Mouse (Mus musculus): Measurements from ENCODE around the gene Pnmt. TPM values are rescaled to one million over a fixed set of nuclear protein-coding genes. Genes with fewer than 3 reads are reported as not detected.
A peak's percentile ranks its signal among the peaks of the same experiment; 100 is the strongest.

Gene Pnmt
- polyA plus RNA-seq, 1 experiment, result not detected

DNA sequence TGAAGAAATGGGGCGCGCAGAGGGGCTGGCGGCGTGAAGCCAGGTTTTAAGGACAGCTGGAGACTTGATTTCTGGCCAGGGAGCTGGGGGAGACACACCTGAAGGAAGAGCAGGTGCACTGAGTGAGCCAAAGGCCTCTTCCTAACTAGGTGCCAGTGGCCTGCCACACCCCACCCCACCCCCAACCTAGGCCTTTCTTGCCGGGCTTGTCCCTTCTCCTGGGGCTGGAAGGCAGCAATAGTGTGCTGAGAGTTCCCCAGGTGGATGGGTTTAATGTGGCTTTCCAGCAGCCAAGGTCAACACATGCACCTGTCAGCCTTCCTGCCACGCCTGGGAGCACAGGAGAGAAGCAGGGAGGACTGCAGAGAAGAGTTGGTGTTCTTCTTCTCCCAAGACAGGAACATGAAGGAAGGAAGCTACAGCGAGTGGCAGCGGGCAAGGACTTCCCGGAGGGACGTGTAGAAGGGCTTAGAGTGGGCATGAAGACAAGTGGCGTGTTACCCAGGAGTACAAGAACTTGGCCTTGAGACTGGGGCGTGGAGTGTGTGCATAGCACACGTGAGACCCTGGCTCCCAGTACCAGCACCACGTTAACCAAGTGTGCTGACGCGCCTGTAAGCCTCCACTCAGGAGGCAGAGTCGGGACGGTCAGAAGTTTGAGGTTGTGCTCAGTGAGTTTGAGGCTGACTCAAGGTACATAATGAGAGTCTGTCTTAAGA lies 33.8 kb upstream of the Pnmt start:
- no peak for TF ChIP-seq CTCF (conservative IDR thresholded peaks at IDR 0.05; ENCODE audit: insufficient read depth, insufficient read length, low read depth, low read length)
- no peak for TF ChIP-seq POLR2A (IDR thresholded peaks at IDR 0.05; ENCODE audit: low read depth, low read length)
- H3K27ac ChIP-seq (ENCODE audit: insufficient read depth, low read depth, low read length), result peak overlapping the region; percentile 28; the same call in 1 of the 2 replicates
- no peaks in the 10 kb centered on the region for H3K36me3 ChIP-seq (ENCODE audit: control insufficient read depth, insufficient read depth, low read length)
- no peak for DNase-seq
- no peaks in the 10 kb centered on the region for H3K27me3 ChIP-seq (replicated peaks; ENCODE audit: control insufficient read depth, insufficient read depth, low read length)
- H3K4me3 ChIP-seq (ENCODE audit: insufficient read depth, low read depth, low read length), result no peak overlapping the region
- H3K4me1 ChIP-seq (ENCODE audit: control insufficient read depth, insufficient read depth, low read length), result peaks cover 3% of the 10 kb centered on the region
- 76% methylated on average over 18 of the region's 18 CpGs for WGBS

DNA sequence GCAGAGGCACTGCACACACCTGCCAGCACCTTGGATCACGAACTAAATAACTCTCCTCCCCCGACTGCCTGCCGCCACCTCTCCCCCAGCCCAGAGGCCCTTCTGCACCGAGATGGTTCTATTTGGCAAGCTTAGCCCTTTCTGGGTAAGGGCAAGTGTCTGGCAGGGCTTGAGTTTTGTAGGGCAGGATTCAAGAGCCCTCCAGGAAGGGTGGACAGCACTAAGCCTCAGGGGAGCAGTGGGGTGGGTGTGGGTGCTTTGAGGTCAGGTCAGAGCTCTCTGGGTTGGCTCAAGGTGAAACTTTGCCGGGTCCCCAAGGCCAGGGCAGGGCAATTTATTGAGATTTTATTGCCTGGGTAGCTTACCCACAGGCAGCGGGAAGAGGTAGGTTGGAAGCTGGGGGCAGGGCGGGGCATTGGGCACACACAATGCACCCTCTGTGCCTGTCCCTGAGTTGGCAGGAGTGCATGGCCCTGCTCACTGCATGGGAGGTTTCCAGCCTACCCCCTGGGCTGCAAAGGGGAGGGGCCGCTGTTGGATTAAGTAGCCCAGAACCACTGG lies 32.5 kb upstream of the Pnmt start:
- no peak for TF ChIP-seq POLR2A (IDR thresholded peaks at IDR 0.05; ENCODE audit: low read depth, low read length)
- WGBS, result 29% methylated on average over 8 of the region's 8 CpGs
- peaks cover 7% of the 10 kb centered on the region for H3K4me1 ChIP-seq (ENCODE audit: control insufficient read depth, insufficient read depth, low read length)
- peak; percentile 79 for DNase-seq
- no peak overlapping the region for H3K4me3 ChIP-seq (ENCODE audit: insufficient read depth, low read depth, low read length)
- H3K36me3 ChIP-seq (ENCODE audit: control insufficient read depth, insufficient read depth, low read length), result no peaks in the 10 kb centered on the region
- peak overlapping the region; percentile 24 for H3K27ac ChIP-seq (ENCODE audit: insufficient read depth, low read depth, low read length)
- H3K27me3 ChIP-seq (replicated peaks; ENCODE audit: control insufficient read depth, insufficient read depth, low read length), result no peaks in the 10 kb centered on the region

DNA sequence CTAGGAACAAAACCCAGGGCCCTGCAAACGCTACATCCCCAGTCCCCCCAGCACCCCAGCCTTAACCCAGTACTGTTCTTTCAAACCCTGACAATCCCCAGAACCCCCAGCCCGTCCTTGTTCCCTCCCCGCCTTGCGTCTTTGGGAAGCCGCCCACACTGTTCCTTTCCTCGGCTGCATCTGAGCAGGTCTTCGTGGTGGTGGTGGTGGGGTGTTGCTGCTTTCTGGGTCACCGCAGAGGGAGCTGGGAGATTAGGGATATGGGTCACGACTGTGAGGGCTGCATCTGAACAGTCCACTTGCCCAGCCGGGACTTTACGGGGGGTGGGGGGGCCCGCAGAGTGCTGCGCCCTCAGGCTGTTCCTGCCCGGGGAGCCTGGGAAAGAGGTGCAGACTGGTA lies 31.8 kb upstream of the Pnmt start:
- H3K4me1 ChIP-seq (ENCODE audit: control insufficient read depth, insufficient read depth, low read length), result peaks cover 7% of the 10 kb centered on the region
- 73% methylated on average over 14 of the region's 14 CpGs for WGBS
- H3K27me3 ChIP-seq (replicated peaks; ENCODE audit: control insufficient read depth, insufficient read depth, low read length), result no peaks in the 10 kb centered on the region
- H3K4me3 ChIP-seq (ENCODE audit: insufficient read depth, low read depth, low read length), result no peak overlapping the region
- no peak for DNase-seq
- H3K36me3 ChIP-seq (ENCODE audit: control insufficient read depth, insufficient read depth, low read length), result no peaks in the 10 kb centered on the region
- TF ChIP-seq POLR2A (IDR thresholded peaks at IDR 0.05; ENCODE audit: low read depth, low read length) (no peak), CTCF (conservative IDR thresholded peaks at IDR 0.05; ENCODE audit: insufficient read depth, insufficient read length, low read depth, low read length) (no peak)
- 0 out of 2 replicates have a peak overlapping the region, but pooled peaks have one; percentile 20 for H3K27ac ChIP-seq (ENCODE audit: insufficient read depth, low read depth, low read length)

DNA sequence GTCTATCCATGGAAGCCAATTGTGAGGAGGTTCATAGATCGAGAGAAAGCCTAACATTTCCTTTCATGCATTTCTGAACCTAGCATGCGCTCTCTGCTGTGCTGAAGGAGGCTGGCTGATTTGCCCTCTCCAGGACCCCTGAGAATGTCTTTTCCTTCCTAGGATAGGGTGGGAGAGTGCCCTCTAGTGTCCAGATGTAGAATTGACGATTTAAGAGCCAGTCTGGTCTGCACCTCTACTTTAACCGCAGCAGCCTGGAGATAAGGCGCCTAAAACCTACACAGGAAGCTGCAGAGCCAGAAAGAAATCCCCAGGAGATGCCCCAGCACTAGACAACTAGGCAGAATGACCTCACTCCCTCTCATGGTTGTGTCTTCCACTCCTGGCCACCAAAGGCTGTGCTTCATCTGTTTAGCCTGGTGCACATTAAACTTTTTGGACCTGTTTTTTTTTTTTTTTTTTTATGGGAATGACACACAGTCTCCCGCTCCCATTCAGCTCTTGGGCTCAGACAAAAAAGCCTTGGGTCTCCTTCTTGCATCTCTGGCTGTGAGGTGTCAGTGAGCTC lies 30.4 kb upstream of the Pnmt start:
- Histone ChIP-seq H3K36me3 (ENCODE audit: control insufficient read depth, insufficient read depth, low read length) (no peaks in the 10 kb centered on the region), H3K4me1 (ENCODE audit: control insufficient read depth, insufficient read depth, low read length) (peaks cover 7% of the 10 kb centered on the region), H3K27ac (ENCODE audit: insufficient read depth, low read depth, low read length) (no peak overlapping the region), H3K27me3 (replicated peaks; ENCODE audit: control insufficient read depth, insufficient read depth, low read length) (no peaks in the 10 kb centered on the region), H3K4me3 (ENCODE audit: insufficient read depth, low read depth, low read length) (no peak overlapping the region)
- DNase-seq, result peak; percentile 68
- WGBS, result 14% methylated on average over 6 of the region's 6 CpGs
- peak; percentile 64 for TF ChIP-seq CTCF (conservative IDR thresholded peaks at IDR 0.05; ENCODE audit: insufficient read depth, insufficient read length, low read depth, low read length)
- TF ChIP-seq POLR2A (IDR thresholded peaks at IDR 0.05; ENCODE audit: low read depth, low read length), result no peak

DNA sequence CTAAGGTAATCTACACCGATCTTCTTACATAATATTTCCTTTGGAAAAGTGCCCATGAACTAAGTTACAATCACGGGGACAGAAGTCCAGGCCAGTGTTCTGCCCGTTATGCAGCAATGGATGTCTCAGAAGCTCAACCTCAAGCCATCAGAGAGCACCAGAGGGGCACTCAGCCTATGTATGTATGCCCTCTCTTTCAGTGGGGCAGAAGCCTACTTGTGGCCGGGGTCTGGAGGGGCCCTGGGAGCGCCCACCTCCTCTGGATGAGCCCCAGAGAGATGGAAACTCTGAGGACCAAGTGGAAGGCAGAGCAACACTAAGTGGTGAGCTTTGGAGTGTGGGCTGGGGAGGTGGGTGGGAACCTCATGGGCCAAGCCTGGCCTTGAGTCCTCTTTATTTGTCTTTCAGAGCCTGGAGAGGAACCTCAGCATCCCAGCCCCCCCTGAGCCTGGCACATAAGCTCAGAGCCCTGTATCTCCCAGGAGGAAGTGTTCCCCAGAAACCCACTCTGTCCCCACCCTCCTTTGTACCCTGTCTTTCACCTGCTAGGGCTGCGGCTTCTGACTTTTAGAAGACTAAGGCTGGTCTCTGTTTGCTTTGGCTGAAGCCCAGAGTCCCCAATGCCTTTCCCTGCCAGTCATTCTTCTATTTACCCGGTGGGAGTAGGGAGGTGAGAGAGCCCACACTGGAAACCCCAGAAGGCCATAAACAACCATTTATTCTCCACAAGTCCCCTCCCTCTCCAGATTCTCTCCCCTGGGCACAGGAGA lies 29.4 kb upstream of the Pnmt start:
- WGBS, result 48% methylated on average over 7 of the region's 7 CpGs
- no peak for TF ChIP-seq CTCF (conservative IDR thresholded peaks at IDR 0.05; ENCODE audit: insufficient read depth, insufficient read length, low read depth, low read length)
- TF ChIP-seq POLR2A (IDR thresholded peaks at IDR 0.05; ENCODE audit: low read depth, low read length), result no peak
- DNase-seq, result peak; percentile 49
- Histone ChIP-seq H3K27me3 (replicated peaks; ENCODE audit: control insufficient read depth, insufficient read depth, low read length) (no peaks in the 10 kb centered on the region), H3K27ac (ENCODE audit: insufficient read depth, low read depth, low read length) (peak overlapping the region; percentile 82; the same call in 1 of the 2 replicates), H3K4me3 (ENCODE audit: insufficient read depth, low read depth, low read length) (no peak overlapping the region), H3K4me1 (ENCODE audit: control insufficient read depth, insufficient read depth, low read length) (peaks cover 7% of the 10 kb centered on the region), H3K36me3 (ENCODE audit: control insufficient read depth, insufficient read depth, low read length) (no peaks in the 10 kb centered on the region)

DNA sequence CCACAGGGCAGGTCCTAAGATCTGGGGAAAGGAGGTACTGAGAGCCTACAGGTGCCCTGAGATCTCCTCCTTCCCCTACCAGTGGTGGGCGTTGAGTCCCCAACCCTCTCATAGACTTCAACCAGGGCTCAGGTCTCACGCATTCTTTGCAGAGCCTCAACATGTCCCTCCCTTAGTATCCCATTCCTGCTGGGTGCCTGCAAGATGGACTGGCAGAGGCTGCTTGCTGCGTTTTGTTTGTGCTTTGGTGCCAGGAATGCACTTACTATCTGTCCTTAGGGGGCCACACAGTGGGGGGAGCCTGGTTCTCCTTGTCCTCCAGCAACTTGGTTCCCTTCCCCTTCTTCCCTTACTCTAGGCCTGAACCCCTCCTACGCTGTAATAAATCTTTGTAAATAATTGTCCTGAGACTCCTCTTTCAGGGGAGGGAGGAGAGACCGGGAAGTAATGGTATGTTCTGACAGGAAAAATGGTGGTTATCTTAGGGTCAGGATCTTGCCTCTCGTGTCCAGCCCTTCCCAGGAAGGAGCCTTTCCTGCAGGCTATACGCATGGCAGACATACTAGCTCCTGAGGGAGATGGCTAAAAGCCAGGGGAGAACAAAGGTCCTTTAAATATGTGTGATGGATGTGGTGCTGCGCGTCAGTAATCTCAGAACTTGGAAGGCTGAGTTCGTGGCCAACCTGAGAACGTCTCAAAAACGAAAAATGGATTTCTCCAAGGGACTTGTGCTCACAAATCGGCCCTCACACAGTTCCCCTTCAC lies 28.7 kb upstream of the Pnmt start:
- H3K27ac ChIP-seq (ENCODE audit: insufficient read depth, low read depth, low read length), result peak overlapping the region; percentile 82
- H3K36me3 ChIP-seq (ENCODE audit: control insufficient read depth, insufficient read depth, low read length), result no peaks in the 10 kb centered on the region
- H3K27me3 ChIP-seq (replicated peaks; ENCODE audit: control insufficient read depth, insufficient read depth, low read length), result no peaks in the 10 kb centered on the region
- no peak for TF ChIP-seq POLR2A (IDR thresholded peaks at IDR 0.05; ENCODE audit: low read depth, low read length)
- no peak for TF ChIP-seq CTCF (conservative IDR thresholded peaks at IDR 0.05; ENCODE audit: insufficient read depth, insufficient read length, low read depth, low read length)
- H3K4me1 ChIP-seq (ENCODE audit: control insufficient read depth, insufficient read depth, low read length), result peaks cover 7% of the 10 kb centered on the region
- H3K4me3 ChIP-seq (ENCODE audit: insufficient read depth, low read depth, low read length), result peak overlapping the region; percentile 58
- 9% methylated on average over 13 of the region's 13 CpGs for WGBS
- DNase-seq, result no peak
